Mouse (Mus musculus) testis, adult 2 months (tissue): ENCODE results near the gene Foxc2.

ENCODE experiments used
- CTCF ChIP-seq: fragments of 200-500 bp; IDR thresholded peaks from 2 replicates; pipeline ENCODE4 v1.5.1; 2012; ENCODE audit warnings: low read depth, mild to moderate bottlenecking, inconsistent platforms, low read length, moderate library complexity; ENCODE audit not compliant: control insufficient read depth, insufficient read depth, insufficient replicate concordance
- POLR2A ChIP-seq: fragments of 200-500 bp; IDR thresholded peaks from 2 replicates; pipeline ENCODE4 v1.6.1; 2012; ENCODE audit warnings: low read depth, mild to moderate bottlenecking, inconsistent platforms, low read length, moderate library complexity; ENCODE audit not compliant: control insufficient read depth

DNA sequence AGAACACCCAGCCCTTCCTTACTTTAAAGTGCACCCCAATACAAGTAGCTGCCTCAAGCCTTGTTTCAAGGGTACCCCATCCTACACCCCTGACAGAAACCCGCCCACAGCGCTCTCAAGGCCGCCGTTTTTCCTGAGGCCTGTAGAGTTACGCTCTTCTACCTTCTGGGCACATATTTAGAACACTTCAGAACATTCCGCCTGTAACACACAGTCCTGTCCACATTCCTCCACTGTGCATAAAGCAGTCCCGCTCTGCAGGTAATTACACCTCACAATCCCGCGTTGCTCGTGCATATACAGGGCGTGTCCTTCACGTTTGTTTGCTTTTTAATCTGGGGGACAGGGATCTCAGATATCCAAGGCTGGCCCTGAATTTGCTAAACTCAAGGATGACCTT lies 36.0 kb upstream of the Foxc2 start:
- TF ChIP-seq CTCF (no peak), POLR2A (no peak)
